Mouse (Mus musculus) stomach, postnatal 0 days (tissue): ENCODE measurements around the gene Lancl2.

Source experiments
- CTCF ChIP-seq: IDR thresholded peaks from 2 replicates; pipeline ENCODE4 v1.5.1; 2016; ENCODE audit warnings: antibody characterized with exemption, low read depth, mild to moderate bottlenecking, moderate library complexity
- EP300 ChIP-seq: optimal IDR thresholded peaks from 2 replicates; pipeline ENCODE3; 2016; ENCODE audit warnings: antibody characterized with exemption

GRCm38 (mm10) chr6:57780359-57780758 lies 78.0 kb downstream of the Lancl2 start:
- TF ChIP-seq CTCF (no peak), EP300 (no peak)
